Mouse (Mus musculus) kidney, embryonic 15.5 days (tissue): ENCODE data around the gene Tmem38b. TPM values are rescaled to one million over a fixed set of nuclear protein-coding genes. Genes with fewer than 3 reads are reported as not detected.
"Not testable (repeated sequence)": the region's sequence is repeated elsewhere in the genome, so short reads cannot be mapped to it uniquely, and the experiment has no call there.

ENCODE experiments used
- ATAC-seq: fragments of 200-750 bp; cut with Nextera tagmentation; replicated peaks from 2 replicates; pipeline ENCODE4 v1.8.0; 2017; ENCODE audit warnings: moderate TSS enrichment; ENCODE audit not compliant: low FRiP score
- H3K27ac ChIP-seq: fragments of 300-500 bp; sonication (generic); 2 replicates; pipeline ENCODE4 v1.5.1; 2015; ENCODE audit warnings: mild to moderate bottlenecking, inconsistent platforms
- H3K27me3 ChIP-seq: fragments of 300-500 bp; sonication (generic); 2 replicates; pipeline ENCODE4 v1.6.1; 2015; ENCODE audit warnings: inconsistent platforms
- H3K36me3 ChIP-seq: fragments of 300-500 bp; sonication (generic); 2 replicates; pipeline ENCODE4 v1.6.1; 2015; ENCODE audit warnings: inconsistent platforms
- H3K4me1 ChIP-seq: fragments of 300-500 bp; sonication (generic); 2 replicates; pipeline ENCODE4 v1.6.1; 2015; ENCODE audit warnings: inconsistent platforms
- H3K4me2 ChIP-seq: fragments of 300-500 bp; sonication (generic); 2 replicates; pipeline ENCODE4 v1.6.1; 2015; ENCODE audit warnings: moderate library complexity, mild to moderate bottlenecking, inconsistent platforms
- H3K4me3 ChIP-seq: fragments of 300-500 bp; sonication (generic); replicated peaks from 2 replicates; pipeline ENCODE4 v1.5.1; 2015; ENCODE audit warnings: mild to moderate bottlenecking, inconsistent platforms
- H3K9ac ChIP-seq: fragments of 300-500 bp; sonication (generic); 2 replicates; pipeline ENCODE4 v1.6.1; 2015; ENCODE audit warnings: mild to moderate bottlenecking, inconsistent platforms
- H3K9me3 ChIP-seq: fragments of 300-500 bp; sonication (generic); replicated peaks from 2 replicates; pipeline ENCODE4 v1.6.1; 2016; ENCODE audit warnings: inconsistent platforms
- WGBS: fragments of 180-500 bp; shearing (Covaris S2); methylation state at CpG from one replicate; pipeline ENCODE4 v1.1.7; 2015; ENCODE audit warnings: mixed read lengths; 5-methylcytosine and 5-hydroxymethylcytosine counted together
- polyA plus RNA-seq: library from polyadenylated mRNA; unstranded; fragments of >200 nt; fragmentation: Nextera tagmentation; extraction: Ambion mirVana; gene quantifications from 2 replicates; pipeline ENCODE4 v1.2.1, GENCODE M21; 2015

Tmem38b gene
- polyA plus RNA-seq, 1 experiment from 2014 or later = 7.1 TPM

GRCm38 (mm10) chr4:53798896-53799676 is 26.8 kb upstream of the Tmem38b start:
- Histone ChIP-seq H3K4me2 (no peak overlapping the region), H3K36me3 (no peaks in the 10 kb centered on the region), H3K27me3 (no peaks in the 10 kb centered on the region), H3K4me3 (no peak overlapping the region), H3K27ac (peak overlapping the region; percentile 45; the same call in 1 of the 2 replicates), H3K9ac (no peak overlapping the region), H3K9me3 (no peaks in the 10 kb centered on the region), H3K4me1 (0 out of 2 replicates have a peak, but pooled peaks cover 7% of the 10 kb centered on the region)
- ATAC-seq = no peak
- 50% methylated on average over 7 of the region's 7 CpGs for WGBS

GRCm38 (mm10) chr4:53799753-53800152 is 26.1 kb upstream of the Tmem38b start:
- Histone ChIP-seq H3K4me2 (no peak overlapping the region), H3K36me3 (no peaks in the 10 kb centered on the region), H3K4me1 (0 out of 2 replicates have a peak, but pooled peaks cover 7% of the 10 kb centered on the region), H3K9ac (no peak overlapping the region), H3K27ac (peak overlapping the region; percentile 45; the same call in 1 of the 2 replicates), H3K9me3 (no peaks in the 10 kb centered on the region; the same call in 1 of the 2 replicates), H3K4me3 (no peak overlapping the region), H3K27me3 (no peaks in the 10 kb centered on the region)
- WGBS = 41% methylated on average over 1 of the region's 1 CpGs
- ATAC-seq = no peak

- H3K4me1 ChIP-seq, ATAC-seq, H3K36me3 ChIP-seq, H3K4me3 ChIP-seq, H3K27me3 ChIP-seq, H3K9me3 ChIP-seq, H3K27ac ChIP-seq, H3K4me2 ChIP-seq, H3K9ac ChIP-seq: not testable (repeated sequence)
- 94% methylated on average over 8 of the region's 8 CpGs for WGBS
These were observed 22.2 kb upstream of the Tmem38b start for GRCm38 (mm10) chr4:53803674-53804073.

- H3K4me3 ChIP-seq, H3K27ac ChIP-seq, ATAC-seq, H3K4me1 ChIP-seq, H3K4me2 ChIP-seq, H3K36me3 ChIP-seq, H3K27me3 ChIP-seq, H3K9ac ChIP-seq, H3K9me3 ChIP-seq: not testable (repeated sequence)
- WGBS = 85% methylated on average over 6 of the region's 6 CpGs
These were observed 19.4 kb upstream of the Tmem38b start for GRCm38 (mm10) chr4:53806428-53806827.

- Histone ChIP-seq H3K27ac (no peak overlapping the region), H3K4me1 (no peaks in the 10 kb centered on the region), H3K9ac (no peak overlapping the region), H3K36me3 (no peaks in the 10 kb centered on the region), H3K27me3 (no peaks in the 10 kb centered on the region), H3K4me2 (no peak overlapping the region), H3K9me3 (no peaks in the 10 kb centered on the region), H3K4me3 (no peak overlapping the region)
- no peak for ATAC-seq
- 77% methylated on average over 5 of the region's 5 CpGs for WGBS
These were observed 7.5 kb upstream of the Tmem38b start for GRCm38 (mm10) chr4:53818320-53818719.

GRCm38 (mm10) chr4:53823697-53824096 is 2.1 kb upstream of the Tmem38b start:
- no peaks in the 10 kb centered on the region for H3K9me3 ChIP-seq
- WGBS = 71% methylated on average over 6 of the region's 6 CpGs

GRCm38 (mm10) chr4:53824831-53825230 is 1.0 kb upstream of the Tmem38b start:
- no peak for ATAC-seq
- Histone ChIP-seq H3K9me3 (no peaks in the 10 kb centered on the region), H3K27ac (no peak overlapping the region), H3K36me3 (no peaks in the 10 kb centered on the region), H3K4me3 (no peak overlapping the region), H3K27me3 (no peaks in the 10 kb centered on the region), H3K9ac (no peak overlapping the region), H3K4me1 (peaks cover 5% of the 10 kb centered on the region; the same call in 1 of the 2 replicates), H3K4me2 (no peak overlapping the region)
- WGBS = 35% methylated on average over 4 of the region's 4 CpGs

More at GRCm38 (mm10) chr4:53823697-53824096, 2.1 kb upstream of the Tmem38b start:
- Histone ChIP-seq H3K4me2 (no peak overlapping the region), H3K36me3 (no peaks in the 10 kb centered on the region), H3K4me3 (no peak overlapping the region), H3K27me3 (no peaks in the 10 kb centered on the region), H3K27ac (no peak overlapping the region), H3K4me1 (peaks cover 5% of the 10 kb centered on the region; the same call in 1 of the 2 replicates), H3K9ac (no peak overlapping the region)
- no peak for ATAC-seq

- Histone ChIP-seq H3K4me3 (peak overlapping the region; percentile 94), H3K36me3 (no peaks in the 10 kb centered on the region), H3K27me3 (no peaks in the 10 kb centered on the region), H3K9ac (peak overlapping the region; percentile 76), H3K4me1 (peaks cover 5% of the 10 kb centered on the region; the same call in 1 of the 2 replicates), H3K4me2 (peak overlapping the region; percentile 87), H3K27ac (no peak overlapping the region), H3K9me3 (no peaks in the 10 kb centered on the region)
- no peak for ATAC-seq
- WGBS = 21% methylated on average over 11 of the region's 11 CpGs
These were observed 900 bp downstream of the Tmem38b start for GRCm38 (mm10) chr4:53826641-53827248.

- no peak for ATAC-seq
- no peaks in the 10 kb centered on the region for H3K9me3 ChIP-seq
- no peaks in the 10 kb centered on the region for H3K27me3 ChIP-seq
- no peak overlapping the region for H3K4me2 ChIP-seq
- H3K36me3 ChIP-seq = no peaks in the 10 kb centered on the region
- no peak overlapping the region for H3K9ac ChIP-seq
- no peak overlapping the region for H3K27ac ChIP-seq
- H3K4me3 ChIP-seq = no peak overlapping the region
- peaks cover 5% of the 10 kb centered on the region; the same call in 1 of the 2 replicates for H3K4me1 ChIP-seq
- WGBS = 85% methylated on average over 5 of the region's 5 CpGs
These were observed 2.0 kb downstream of the Tmem38b start for GRCm38 (mm10) chr4:53827869-53828268.

- no peak for ATAC-seq
- 80% methylated on average over 3 of the region's 3 CpGs for WGBS
- Histone ChIP-seq H3K9me3 (no peaks in the 10 kb centered on the region), H3K4me1 (peaks cover 5% of the 10 kb centered on the region; the same call in 1 of the 2 replicates), H3K9ac (no peak overlapping the region), H3K4me2 (no peak overlapping the region), H3K27me3 (no peaks in the 10 kb centered on the region), H3K36me3 (no peaks in the 10 kb centered on the region), H3K4me3 (no peak overlapping the region), H3K27ac (no peak overlapping the region)
These were observed 3.1 kb downstream of the Tmem38b start for GRCm38 (mm10) chr4:53828914-53829313.

GRCm38 (mm10) chr4:53830016-53830415 is 4.2 kb downstream of the Tmem38b start:
- H3K4me1 ChIP-seq = peaks cover 5% of the 10 kb centered on the region; the same call in 1 of the 2 replicates
- H3K9me3 ChIP-seq = no peaks in the 10 kb centered on the region
- no peak for ATAC-seq
- H3K27ac ChIP-seq = no peak overlapping the region
- no peak overlapping the region for H3K4me2 ChIP-seq
- no peak overlapping the region for H3K9ac ChIP-seq
- no peak overlapping the region for H3K4me3 ChIP-seq
- H3K36me3 ChIP-seq = no peaks in the 10 kb centered on the region
- 91% methylated on average over 4 of the region's 4 CpGs for WGBS
- no peaks in the 10 kb centered on the region for H3K27me3 ChIP-seq

- 79% methylated on average over 2 of the region's 2 CpGs for WGBS
- Histone ChIP-seq H3K9me3 (no peaks in the 10 kb centered on the region), H3K4me2 (no peak overlapping the region), H3K36me3 (no peaks in the 10 kb centered on the region), H3K4me1 (peaks cover 5% of the 10 kb centered on the region; the same call in 1 of the 2 replicates), H3K27ac (no peak overlapping the region), H3K9ac (no peak overlapping the region), H3K4me3 (no peak overlapping the region), H3K27me3 (no peaks in the 10 kb centered on the region)
- ATAC-seq = no peak
These were observed 4.7 kb downstream of the Tmem38b start for GRCm38 (mm10) chr4:53830579-53830978.
